Mouse (Mus musculus) CH12.LX (cell line): ENCODE measurements around the gene Armcx5. TPM values are rescaled to one million over a fixed set of nuclear protein-coding genes. Genes with fewer than 3 reads are reported as not detected.

Experiments used
- DNase-seq: peaks from one replicate; pipeline ENCODE4 v3.0.0-alpha.2; 2013; ENCODE audit errors: extremely low read depth
- H3K27ac ChIP-seq: 2 replicates; pipeline ENCODE4 v1.5.1; 2012; ENCODE audit warnings: low read depth, mild to moderate bottlenecking, control low read depth, moderate library complexity; ENCODE audit not compliant: insufficient read depth
- H3K27me3 ChIP-seq: replicated peaks from 2 replicates; pipeline ENCODE3; 2012; ENCODE audit warnings: inconsistent platforms
- H3K36me3 ChIP-seq, 2 experiments: replicated peaks in 1 of 2; 2 replicates each; pipeline versions ENCODE3 to v1.6.1; 2012; ENCODE audit warnings: inconsistent platforms in 1 of 2, low read length in 1 of 2, mild to moderate bottlenecking in 1 of 2, mixed read lengths in 1 of 2, moderate library complexity in 1 of 2; ENCODE audit not compliant: control insufficient read depth in 1 of 2, insufficient read depth in 1 of 2
- H3K4me1 ChIP-seq, 2 experiments: 2 replicates each; pipeline ENCODE4 v1.6.1; 2012; ENCODE audit warnings: inconsistent platforms in 1 of 2, moderate library complexity in 1 of 2; ENCODE audit not compliant: insufficient read depth in 2 of 2, control insufficient read depth in 1 of 2
- H3K4me2 ChIP-seq: 2 replicates; pipeline ENCODE4 v1.6.1; 2012; ENCODE audit warnings: low read depth, mild to moderate bottlenecking, control low read depth; ENCODE audit not compliant: poor library complexity, insufficient read depth, severe bottlenecking
- H3K4me3 ChIP-seq, 3 experiments: fragments of 150-350 bp in 1 of 3; sonication (generic) in 1 of 3; replicated peaks in 1 of 3; 2 replicates each; pipeline versions ENCODE3 to v1.5.1; 2011 to 2012; ENCODE audit warnings: low read depth in 2 of 3, low read length in 2 of 3, mild to moderate bottlenecking in 2 of 3, moderate library complexity in 2 of 3, control low read depth in 1 of 3, improper control_type of control experiment in 1 of 3, inconsistent platforms in 1 of 3, mixed read lengths in 1 of 3; ENCODE audit not compliant: poor library complexity in 1 of 3
- H3K79me2 ChIP-seq: replicated peaks from 2 replicates; pipeline ENCODE4 v1.6.1; 2012; ENCODE audit warnings: mild to moderate bottlenecking, moderate library complexity; ENCODE audit not compliant: control insufficient read depth, poor library complexity, insufficient read depth, severe bottlenecking; ENCODE audit errors: extremely low read depth
- H3K9ac ChIP-seq: 2 replicates; pipeline ENCODE4 v1.6.1; 2012; ENCODE audit warnings: low read depth, mild to moderate bottlenecking, control low read depth, moderate library complexity; ENCODE audit not compliant: insufficient read depth
- H3K9me3 ChIP-seq: replicated peaks from 2 replicates; pipeline ENCODE3; 2012; ENCODE audit warnings: low read length, inconsistent platforms, mixed read lengths
- CHD1 ChIP-seq: IDR thresholded peaks from 2 replicates; pipeline ENCODE4 v1.6.1; 2012; ENCODE audit warnings: low read depth, low read length, improper control_type of control experiment, inconsistent platforms
- CHD2 ChIP-seq: IDR thresholded peaks from 2 replicates; pipeline ENCODE4 v1.6.1; 2011; ENCODE audit warnings: low read length, improper control_type of control experiment
- CTCF ChIP-seq, 2 experiments: IDR thresholded peaks in 1 of 2; conservative IDR thresholded peaks in 1 of 2; 2 replicates each; pipeline ENCODE4 v1.5.1; 2011 to 2012; ENCODE audit warnings: low read depth in 2 of 2, low read length in 2 of 2, improper control_type of control experiment in 1 of 2, inconsistent platforms in 1 of 2, mild to moderate bottlenecking in 1 of 2, moderate library complexity in 1 of 2
- E2F4 ChIP-seq: IDR thresholded peaks from 2 replicates; pipeline ENCODE4 v1.6.1; 2011; ENCODE audit warnings: low read depth, low read length, improper control_type of control experiment; ENCODE audit not compliant: insufficient replicate concordance
- ELF1 ChIP-seq: IDR thresholded peaks from 2 replicates; pipeline ENCODE4 v1.6.1; 2014; ENCODE audit warnings: low read depth, mild to moderate bottlenecking, inconsistent platforms, low read length, improper control_type of control experiment
- GABPA ChIP-seq: IDR thresholded peaks from 2 replicates; pipeline ENCODE4 v1.6.1; 2012; ENCODE audit warnings: low read depth, low read length, improper control_type of control experiment, inconsistent platforms; ENCODE audit not compliant: insufficient replicate concordance
- JUN ChIP-seq: IDR thresholded peaks from 2 replicates; pipeline ENCODE4 v1.6.1; 2011; ENCODE audit warnings: low read depth, mild to moderate bottlenecking, low read length, improper control_type of control experiment, moderate library complexity; ENCODE audit not compliant: insufficient read depth
- JUND ChIP-seq: conservative IDR thresholded peaks from 2 replicates; pipeline ENCODE4 v1.6.1; 2011; ENCODE audit warnings: low read depth, low read length, improper control_type of control experiment
- MAFK ChIP-seq: IDR thresholded peaks from 2 replicates; pipeline ENCODE4 v1.6.1; 2011; ENCODE audit warnings: low read length, improper control_type of control experiment; ENCODE audit not compliant: insufficient replicate concordance
- MAZ ChIP-seq: IDR thresholded peaks from 2 replicates; pipeline ENCODE4 v1.6.1; 2012; ENCODE audit warnings: low read depth, mild to moderate bottlenecking, inconsistent platforms, low read length, improper control_type of control experiment, moderate library complexity
- MEF2A ChIP-seq: IDR thresholded peaks from 2 replicates; pipeline ENCODE4 v1.6.1; 2014; ENCODE audit warnings: low read depth, mild to moderate bottlenecking, inconsistent platforms, low read length, improper control_type of control experiment, borderline replicate concordance
- MYC ChIP-seq: IDR thresholded peaks from 2 replicates; pipeline ENCODE4 v1.6.1; 2011; ENCODE audit warnings: low read depth, mild to moderate bottlenecking, improper control_type of control experiment, low read length
- NELFE ChIP-seq: IDR thresholded peaks from 2 replicates; pipeline ENCODE4 v1.6.1; 2011; ENCODE audit warnings: low read depth, low read length, improper control_type of control experiment
- NRF1 ChIP-seq: IDR thresholded peaks from 2 replicates; pipeline ENCODE4 v1.6.1; 2014; ENCODE audit warnings: low read depth, mild to moderate bottlenecking, inconsistent platforms, low read length, improper control_type of control experiment, moderate library complexity
- RAD21 ChIP-seq: IDR thresholded peaks from 2 replicates; pipeline ENCODE4 v1.6.1; 2011; ENCODE audit warnings: low read depth, mild to moderate bottlenecking, low read length, improper control_type of control experiment, moderate library complexity
- SMC3 ChIP-seq: IDR thresholded peaks from 2 replicates; pipeline ENCODE4 v1.6.1; 2011; ENCODE audit warnings: low read depth, low read length, improper control_type of control experiment
- TCF12 ChIP-seq: IDR thresholded peaks from 2 replicates; pipeline ENCODE4 v1.6.1; 2014; ENCODE audit warnings: low read depth, mild to moderate bottlenecking, inconsistent platforms, low read length, improper control_type of control experiment
- USF1 ChIP-seq: IDR thresholded peaks from 2 replicates; pipeline ENCODE4 v1.6.1; 2014; ENCODE audit warnings: low read depth, mild to moderate bottlenecking, inconsistent platforms, low read length, improper control_type of control experiment
- USF2 ChIP-seq: conservative IDR thresholded peaks from 2 replicates; pipeline ENCODE4 v1.6.1; 2011; ENCODE audit warnings: low read depth, low read length, improper control_type of control experiment
- ZKSCAN1 ChIP-seq: IDR thresholded peaks from 2 replicates; pipeline ENCODE4 v1.6.1; 2012; ENCODE audit warnings: low read depth, inconsistent platforms, low read length, improper control_type of control experiment, borderline replicate concordance
- ZMIZ1 ChIP-seq: IDR thresholded peaks from 2 replicates; pipeline ENCODE4 v1.6.1; 2012; ENCODE audit warnings: low read depth, mild to moderate bottlenecking, inconsistent platforms, low read length, improper control_type of control experiment
- dilution Hi-C: fragments of 300-500 bp; cut with MboI; formaldehyde crosslinking; loops from 2 replicates; pipeline ENCODE4 v1.14.3; 2020; ENCODE audit warnings: low sequenced_read_pairs; ENCODE audit not compliant: extremely low pct_unique_long_range_greater_than_20kb, extremely low pct_ligation_motif_present
- in situ Hi-C: fragments of 300-500 bp; cut with MboI; formaldehyde crosslinking; loops from 3 replicates; pipeline ENCODE4 v1.14.3; 2019; ENCODE audit warnings: low sequenced_read_pairs, low pct_ligation_motif_present, low pct_unique_long_range_greater_than_20kb, mixed read lengths
- polyA plus RNA-seq: library from polyadenylated mRNA; unstranded; fragments of >175 nt; gene quantifications from 2 replicates; pipeline ENCODE4 v1.2.1, GENCODE M21; 2012; ENCODE audit warnings: low read depth; ENCODE audit not compliant: insufficient read length
- total RNA-seq, 2 experiments: library from RNA; depleted of rRNA; stranded (reverse); fragments of 300-350 nt in 1 of 2; fragments of >200 nt in 1 of 2; gene quantifications; 2 replicates each; pipeline ENCODE4 v1.2.3; 2012 to 2014

Armcx5 gene
- total and polyA plus RNA-seq, 3 experiments, result 5.6 to 10.9 (median 7.5) TPM

DNA sequence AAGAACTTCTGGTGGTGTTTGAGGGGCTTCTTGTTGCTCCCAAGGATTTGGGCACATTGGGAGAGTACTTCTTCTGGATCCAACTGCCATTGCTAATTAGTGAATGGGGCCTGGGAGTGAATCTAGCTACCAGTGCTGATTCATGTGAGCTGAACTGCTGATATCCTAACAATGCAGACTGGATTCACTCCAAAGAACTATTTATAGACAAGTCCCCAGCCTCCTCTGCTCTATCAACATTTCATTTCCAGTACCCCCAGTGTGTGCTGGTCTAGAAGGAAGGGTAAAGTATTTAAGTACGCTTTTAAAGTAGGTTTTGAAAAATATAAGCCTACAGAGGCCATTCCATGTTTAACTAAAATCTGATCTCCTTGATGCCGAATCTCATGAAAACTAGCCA, 29.7 kb upstream of the Armcx5 start:
- H3K4me3 ChIP-seq, result no peak overlapping the region
- DNase-seq, result no peak
- no peak overlapping the region for H3K4me2 ChIP-seq
- H3K36me3 ChIP-seq, result no peaks in the 10 kb centered on the region
- no peaks in the 10 kb centered on the region for H3K9me3 ChIP-seq
- TF ChIP-seq ZMIZ1, result no peak
- TF ChIP-seq MYC, result no peak
- TF ChIP-seq CTCF (conservative IDR thresholded peaks at IDR 0.05 in 1 of 2, IDR thresholded peaks at IDR 0.05 in 1 of 2; ENCODE audit: low read depth in 2 of 2, low read length in 2 of 2), result no peak
- TF ChIP-seq GABPA, result no peak
- TF ChIP-seq USF2, result no peak
- TF ChIP-seq JUN, result no peak
- no peak for TF ChIP-seq USF1
- TF ChIP-seq NELFE, result no peak
- no peak for TF ChIP-seq SMC3
- no peaks in the 10 kb centered on the region for H3K79me2 ChIP-seq
- no peaks in the 10 kb centered on the region for H3K27me3 ChIP-seq
- H3K4me1 ChIP-seq, result no peaks in the 10 kb centered on the region
- dilution Hi-C loops, result no loop called here
- no peak overlapping the region for H3K27ac ChIP-seq
- H3K9ac ChIP-seq, result no peak overlapping the region
- in situ Hi-C loops, result no loop called here

GRCm38 (mm10) chrX:135725161-135725560, 17.4 kb upstream of the Armcx5 start, which contains the start of gene Tmsb15a:
Gene Tmsb15a, minus strand, starts transcription at chrX:135725261.
- Histone ChIP-seq H3K36me3 (no peaks in the 10 kb centered on the region), H3K4me2 (no peak within 1 kb of the TSS), H3K9me3 (no peaks in the 10 kb centered on the region), H3K27me3 (no peaks in the 10 kb centered on the region), H3K9ac (no peak within 1 kb of the TSS), H3K4me1 (no peaks in the 10 kb centered on the region), H3K4me3 (no peak within 1 kb of the TSS), H3K27ac (no peak within 1 kb of the TSS), H3K79me2 (no peaks in the 10 kb centered on the region)
- DNase-seq, result no peak
- dilution Hi-C loops (no loop called here), in situ Hi-C loops (no loop called here)
- no peak for TF ChIP-seq TCF12
- TF ChIP-seq ZKSCAN1, result no peak
- no peak for TF ChIP-seq JUND
- TF ChIP-seq ELF1, result no peak
- TF ChIP-seq ZMIZ1, result no peak
- no peak for TF ChIP-seq CHD2
- TF ChIP-seq RAD21, result no peak
- no peak for TF ChIP-seq JUN
- TF ChIP-seq MAZ, result no peak
- no peak for TF ChIP-seq MAFK
- no peak for TF ChIP-seq SMC3
- no peak for TF ChIP-seq E2F4
- TF ChIP-seq NRF1, result no peak
- TF ChIP-seq MEF2A, result no peak
- TF ChIP-seq NELFE, result no peak
- TF ChIP-seq CHD1, result no peak
- TF ChIP-seq, all 38 proteins: peak for 0
